Mouse (Mus musculus): ENCODE measurements around the gene Setd1b.

Setd1b gene

DNA sequence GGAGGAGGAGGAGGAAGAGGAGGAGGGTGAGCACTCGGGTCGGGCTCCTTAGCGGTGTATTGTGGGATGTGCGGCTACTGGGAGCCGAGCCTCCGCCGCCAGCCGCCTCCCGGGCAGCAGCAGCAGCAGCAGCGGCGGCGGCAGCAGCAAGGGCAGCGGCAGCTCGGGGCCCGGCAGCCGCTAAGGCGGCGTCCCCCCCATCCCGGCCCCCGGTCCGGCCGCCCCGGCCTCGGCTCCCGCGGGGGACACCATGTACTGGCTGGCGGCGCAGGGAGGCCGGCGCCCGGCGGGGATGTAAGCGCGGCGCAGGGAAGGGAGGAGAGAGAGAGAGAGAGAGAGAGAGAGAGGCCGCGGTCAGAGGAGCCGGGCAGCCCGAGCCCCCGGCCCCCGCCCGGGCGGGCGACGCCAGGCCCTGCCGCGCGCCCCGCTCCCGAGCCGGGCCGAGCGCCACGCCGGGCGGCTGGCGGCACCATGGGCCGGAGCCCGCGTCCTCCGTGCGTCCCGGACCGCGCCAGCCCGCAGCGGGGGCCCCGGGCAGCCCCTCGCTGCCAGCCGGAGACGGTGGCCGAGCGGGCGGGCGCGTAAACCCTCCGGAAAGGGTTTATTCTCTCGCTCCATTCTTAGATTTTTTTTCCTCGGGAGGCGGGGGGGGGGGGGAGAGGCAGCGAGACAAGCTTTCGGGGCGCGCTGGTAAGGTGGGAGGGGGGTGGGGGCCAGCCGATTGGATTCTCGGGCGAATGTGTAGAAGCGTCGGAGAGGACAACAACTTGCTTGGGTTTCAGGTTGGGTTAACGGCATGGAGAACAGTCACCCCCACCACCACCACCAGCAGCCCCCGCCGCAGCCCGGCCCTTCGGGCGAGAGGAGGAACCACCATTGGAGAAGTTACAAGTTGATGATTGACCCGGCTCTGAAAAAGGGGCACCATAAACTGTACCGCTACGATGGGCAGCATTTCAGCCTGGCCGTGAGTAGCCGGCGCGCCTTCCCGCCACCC is at the start of gene Setd1b:
Gene Setd1b (plus strand): TSS at position 33 of the 997 bp plus-strand sequence.
- DNase-seq, result peak; percentile 74

DNA sequence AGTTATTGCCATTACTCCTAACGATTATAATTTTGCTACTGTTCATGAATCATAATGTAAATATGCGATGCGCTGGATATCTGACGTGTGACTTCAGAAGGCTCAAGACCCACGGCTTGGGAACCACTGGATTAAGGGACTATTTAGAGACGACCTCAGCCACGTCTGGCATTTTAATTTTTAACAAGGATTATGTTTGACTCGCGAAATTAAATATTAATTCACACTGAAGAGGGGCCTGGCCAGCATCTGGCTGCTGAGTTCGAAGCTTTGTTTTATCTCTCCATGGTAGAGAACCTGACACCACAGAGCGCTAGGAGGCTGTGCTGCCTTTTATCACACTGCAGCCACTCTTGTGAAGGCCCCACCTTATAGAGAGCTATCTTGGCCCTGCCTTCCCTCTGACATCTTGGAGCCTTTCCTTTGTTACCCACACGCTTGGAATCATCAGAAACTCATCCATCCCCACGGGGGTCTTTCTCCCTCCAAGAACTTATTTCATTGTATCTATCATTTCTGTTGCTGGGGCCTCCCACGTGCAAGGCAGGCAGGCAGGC is 48.8 kb upstream of the Setd1b start:
- DNase-seq, result no peak

GRCm38 (mm10) chr5:123094238-123094991 is 47.6 kb upstream of the Setd1b start:
- peak; percentile 47 for DNase-seq

DNA sequence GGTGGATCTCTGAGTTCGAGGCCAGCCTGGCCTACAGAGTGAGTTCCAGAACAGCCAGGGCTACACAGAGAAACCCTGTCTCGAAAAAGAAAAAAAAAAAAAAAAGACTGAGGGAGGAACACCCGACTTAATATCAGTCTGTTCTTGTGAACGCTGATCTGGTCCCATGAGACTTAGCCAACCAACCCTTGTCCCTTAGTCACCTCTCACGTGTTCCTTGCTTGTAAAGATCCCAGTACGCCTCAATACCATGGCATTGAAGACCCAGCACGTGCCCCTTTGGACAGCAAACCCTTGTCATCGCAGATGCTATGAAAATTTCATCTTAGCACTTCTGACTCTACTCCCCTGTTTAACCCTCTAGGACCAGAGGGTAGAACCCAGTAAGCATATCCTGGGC is 45.7 kb upstream of the Setd1b start:
- no peak for DNase-seq

DNA sequence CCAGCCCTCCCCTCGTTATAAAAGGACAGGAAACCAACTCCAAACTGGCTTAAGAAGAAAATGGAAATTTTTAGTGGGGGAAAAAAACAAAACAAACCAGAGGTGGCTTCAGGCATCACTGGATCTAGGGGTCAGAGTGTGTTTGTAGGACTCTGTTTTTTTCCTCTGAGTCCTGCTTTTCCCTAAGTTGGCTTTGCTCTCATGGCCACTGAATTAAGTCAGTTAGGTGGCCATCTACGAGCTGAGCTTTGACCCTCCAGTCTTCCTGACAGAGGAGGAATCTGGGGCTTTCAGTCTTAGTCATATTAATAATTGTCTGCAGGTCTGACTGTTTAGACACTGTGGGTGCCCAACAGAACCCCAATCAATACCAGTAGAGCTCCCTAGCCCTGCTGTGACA is 43.5 kb upstream of the Setd1b start:
- no peak for DNase-seq

DNA sequence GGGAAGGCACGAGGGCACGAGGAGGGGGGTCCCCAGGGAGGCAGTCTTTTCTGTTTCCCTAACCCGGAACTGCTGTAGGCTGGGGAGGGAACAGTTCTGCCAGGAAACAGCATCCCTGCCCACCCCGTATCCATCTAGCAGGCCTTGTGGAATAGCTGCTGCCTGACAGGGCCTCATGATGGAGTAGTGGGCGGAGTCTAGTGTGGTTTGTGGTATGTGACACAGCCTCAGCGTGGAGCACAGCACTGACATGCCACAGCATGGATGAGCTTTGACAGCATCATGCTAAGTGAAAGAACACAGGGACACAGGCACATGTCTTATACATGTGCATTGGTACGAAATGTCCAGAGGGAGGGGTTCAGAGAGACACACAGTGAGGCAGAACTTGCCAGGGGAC is 39.6 kb upstream of the Setd1b start:
- no peak for DNase-seq

DNA sequence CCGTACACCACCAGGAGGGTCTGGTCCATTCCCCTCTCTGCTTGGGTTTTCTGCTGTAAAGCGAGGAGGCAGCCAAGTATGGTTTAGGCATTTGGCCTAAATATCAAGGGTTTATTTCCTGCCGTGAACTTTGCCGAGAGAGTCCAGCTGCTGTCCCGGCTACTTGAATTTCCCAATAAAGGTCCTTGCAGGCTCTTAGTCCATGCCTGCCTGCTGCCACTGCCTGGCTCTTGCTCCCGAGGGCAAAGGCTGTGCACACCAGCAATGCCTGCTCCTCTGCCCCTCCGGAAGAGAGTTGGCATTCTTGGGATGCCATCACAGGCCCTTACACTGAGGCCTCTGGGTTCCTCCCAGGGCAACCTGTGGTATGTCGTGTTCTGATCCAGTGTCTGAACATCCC is 38.4 kb upstream of the Setd1b start:
- peak; percentile 73 for DNase-seq

DNA sequence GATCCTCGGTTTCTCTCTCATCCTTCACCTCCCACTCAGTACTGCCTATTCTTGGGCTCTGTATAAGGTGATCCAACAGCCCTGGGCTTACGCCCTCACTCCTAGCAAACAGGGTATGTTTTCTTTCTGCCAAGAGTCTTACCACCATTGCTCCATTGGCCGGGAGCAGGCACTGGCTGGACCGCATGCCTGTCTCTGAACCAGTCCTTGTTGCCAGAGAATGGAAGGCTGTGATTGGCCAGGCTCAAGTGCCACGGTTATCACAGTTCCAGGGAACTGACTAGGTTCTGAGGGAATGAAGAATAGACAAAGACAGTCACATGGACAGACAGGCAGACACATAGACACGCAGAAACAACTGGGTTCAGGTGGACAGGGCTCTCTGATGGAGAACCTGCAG is 37.2 kb upstream of the Setd1b start:
- DNase-seq, result no peak

- DNase-seq, result peak; percentile 31
Observed at GRCm38 (mm10) chr5:123109452-123110203, 32.4 kb upstream of the Setd1b start.

DNA sequence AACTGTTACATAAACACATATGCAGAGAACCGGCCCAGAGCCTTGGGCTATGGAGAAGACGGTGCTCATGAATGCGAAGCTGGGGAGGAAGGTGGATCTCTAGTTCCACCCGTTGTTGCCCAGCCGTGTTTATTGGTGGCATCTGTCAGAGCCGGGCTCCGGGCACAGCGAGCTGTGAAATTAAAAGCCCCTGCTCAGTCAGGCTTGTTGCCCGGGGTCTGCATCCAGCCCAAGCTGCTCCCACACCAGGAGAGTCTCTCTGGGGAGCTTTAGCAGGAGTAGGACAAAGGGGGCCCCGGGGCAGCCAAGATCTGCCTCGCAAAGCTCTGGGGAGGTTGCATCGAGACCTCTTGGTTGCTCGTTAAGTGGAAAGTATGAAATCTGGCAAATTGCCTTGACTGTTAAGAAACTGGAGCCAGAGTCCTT is 31.7 kb upstream of the Setd1b start:
- peak; percentile 39 for DNase-seq

GRCm38 (mm10) chr5:123114109-123114508 is 27.9 kb upstream of the Setd1b start:
- no peak for DNase-seq

DNA sequence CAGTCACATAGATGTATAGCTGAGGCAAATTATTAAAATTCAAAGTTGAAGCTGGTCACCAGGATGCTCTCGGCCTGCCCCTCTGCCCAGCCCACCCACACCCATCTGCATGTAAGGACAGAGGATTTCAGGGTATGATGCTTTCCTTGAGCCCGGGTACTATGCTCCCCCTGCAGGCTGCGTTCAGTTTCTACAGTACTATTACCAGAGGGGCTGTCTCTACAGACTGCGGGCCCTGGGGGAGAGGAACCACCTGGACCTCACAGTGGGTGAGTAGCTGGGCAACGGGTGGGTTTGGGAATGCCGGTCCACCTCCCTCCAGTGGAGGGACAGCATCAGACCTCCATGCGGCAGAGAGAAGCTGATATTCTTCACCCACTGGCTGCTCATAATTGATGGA is 27.1 kb upstream of the Setd1b start:
- no peak for DNase-seq

DNA sequence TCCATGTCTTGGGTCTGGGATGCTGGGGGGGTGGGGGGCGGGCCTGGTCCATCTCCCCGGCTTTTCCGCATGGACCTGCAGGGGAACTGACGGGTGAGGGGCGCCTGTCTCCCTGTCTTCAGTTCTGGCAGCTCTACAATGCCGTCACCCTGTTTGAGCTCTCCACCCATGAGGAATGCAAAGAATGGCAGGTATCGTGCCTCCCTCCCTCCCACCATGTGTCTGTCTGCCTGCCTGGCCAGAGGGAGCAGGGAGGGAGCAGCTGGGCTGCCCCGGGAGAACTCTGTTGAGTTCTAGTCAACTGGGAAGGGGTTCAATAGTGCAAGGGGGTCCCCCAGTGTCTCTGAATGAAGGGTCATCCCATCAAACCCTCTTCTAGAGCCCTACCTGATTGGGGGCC is 25.9 kb upstream of the Setd1b start:
- DNase-seq, result no peak

- peak; percentile 84 for DNase-seq
Observed at GRCm38 (mm10) chr5:123117257-123117656, 24.7 kb upstream of the Setd1b start.

- DNase-seq, result peak; percentile 43
Observed at GRCm38 (mm10) chr5:123117773-123118172, 24.2 kb upstream of the Setd1b start.

DNA sequence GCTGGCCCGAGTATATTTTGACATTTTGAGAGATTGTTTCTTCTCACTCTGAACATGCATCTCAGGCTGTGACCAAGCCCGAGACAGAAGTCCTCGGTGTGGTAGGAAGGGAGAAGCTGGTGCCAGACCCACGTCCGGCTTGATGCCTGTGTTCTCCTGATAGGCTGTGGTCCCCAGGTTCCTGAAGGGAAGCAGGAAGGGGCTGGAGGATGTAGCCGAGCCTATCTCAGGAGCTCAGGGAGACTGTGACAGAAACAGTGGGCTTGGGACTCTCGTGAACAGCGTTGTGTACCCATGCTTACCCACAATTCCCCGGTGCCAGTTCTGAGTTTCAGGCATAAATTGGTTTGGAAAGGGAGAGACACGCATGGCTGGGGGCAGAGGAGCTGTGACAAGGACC is 23.2 kb upstream of the Setd1b start:
- DNase-seq, result no peak

DNA sequence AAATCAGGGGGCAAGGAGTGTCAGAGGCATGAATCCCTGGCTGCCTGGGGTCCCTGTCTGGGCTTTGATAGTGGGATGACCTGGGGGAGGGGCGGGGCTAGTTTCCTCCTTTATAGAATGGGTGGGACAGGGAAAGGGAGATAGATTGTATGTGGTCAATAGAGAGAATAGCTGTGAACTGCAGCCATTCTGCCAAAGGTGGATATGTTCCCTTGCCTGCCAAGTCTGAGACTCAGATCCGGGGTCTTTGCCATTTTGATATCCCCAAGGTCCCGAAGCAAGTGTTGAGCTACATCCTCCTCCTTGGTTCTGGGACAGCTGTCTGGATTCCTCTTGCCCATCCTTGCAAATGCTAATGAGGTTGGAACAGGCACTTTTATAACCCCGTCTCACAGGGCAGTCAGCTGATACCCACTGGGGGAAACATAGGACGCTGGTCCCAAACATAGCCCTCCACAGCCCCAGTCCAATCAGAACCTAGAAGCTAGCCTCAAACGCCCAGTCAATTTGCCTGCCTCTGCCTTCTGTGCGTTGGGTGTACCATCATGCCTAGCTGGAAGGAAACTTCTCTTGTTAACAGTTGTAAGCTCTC is 21.3 kb upstream of the Setd1b start:
- no peak for DNase-seq

DNA sequence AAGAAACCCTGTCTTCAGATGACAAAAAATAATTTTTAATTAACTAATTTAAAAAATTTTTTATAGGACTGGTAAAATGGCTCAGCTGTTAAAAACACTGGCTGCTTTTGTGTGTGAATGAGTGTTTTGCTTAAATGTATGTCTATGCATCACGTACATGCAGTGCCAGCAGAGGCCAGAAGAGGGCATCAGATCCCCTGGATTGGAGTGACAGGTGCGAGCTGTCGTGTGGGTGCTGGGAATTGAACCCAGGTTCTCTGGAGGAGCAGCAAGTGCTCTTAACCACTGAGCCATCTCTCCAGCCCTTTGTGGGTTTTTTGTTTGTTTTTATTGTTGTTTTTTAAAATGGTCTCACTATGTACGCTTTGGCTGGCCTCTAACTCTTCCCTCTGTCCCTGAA is 19.8 kb upstream of the Setd1b start:
- DNase-seq, result no peak

GRCm38 (mm10) chr5:123125105-123125504 is 16.9 kb upstream of the Setd1b start:
- DNase-seq, result no peak

DNA sequence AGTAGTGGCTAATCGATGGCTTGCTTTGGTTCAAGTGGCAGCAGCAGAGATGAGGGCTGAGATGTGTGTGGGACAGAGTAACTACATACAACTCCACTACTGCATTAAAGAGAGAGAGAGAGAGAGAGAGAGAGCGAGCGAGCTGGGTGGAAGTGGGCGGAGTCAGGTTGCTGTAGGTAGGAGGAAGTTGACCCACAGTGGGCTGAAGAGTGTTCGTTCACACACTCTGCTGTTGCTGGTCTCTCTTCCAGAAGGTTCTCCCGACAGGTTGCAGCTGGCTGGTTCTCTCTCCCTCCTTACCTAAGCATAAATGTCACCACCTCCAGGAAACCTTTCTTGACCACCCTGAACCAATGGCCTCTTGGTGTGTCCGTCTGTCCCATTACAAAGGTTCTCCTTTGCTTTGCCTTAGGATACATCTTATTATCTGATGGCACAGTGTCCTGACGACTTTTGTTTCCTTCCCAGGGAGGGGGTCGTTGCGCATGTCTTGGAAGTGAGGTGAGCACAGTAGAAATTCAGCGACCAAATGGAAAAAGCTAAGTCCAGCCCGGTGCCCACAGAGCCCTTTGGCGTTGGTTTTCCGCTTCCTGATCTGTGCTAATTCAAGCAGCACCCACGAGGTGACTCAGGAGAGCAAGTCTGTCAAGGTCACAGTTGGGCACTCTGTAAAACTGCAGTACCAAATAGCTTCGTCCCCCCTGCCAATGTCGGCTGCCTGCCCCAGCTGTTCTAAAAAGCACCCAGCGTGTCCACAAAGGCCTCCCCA is 16.2 kb upstream of the Setd1b start:
- DNase-seq, result no peak

- DNase-seq, result no peak
Observed at GRCm38 (mm10) chr5:123127031-123127430, 15.0 kb upstream of the Setd1b start.

Measured in kidney, adult 18-20 months (tissue).